Mouse (Mus musculus) hindbrain, embryonic 10.5 days (tissue): Measurements from ENCODE around the gene Rbl1. TPM values are rescaled to one million over a fixed set of nuclear protein-coding genes. Genes with fewer than 3 reads are reported as not detected.

Experiments
- DNase-seq: peaks from one replicate; pipeline ENCODE4 v3.0.0-alpha.2; 2017; ENCODE audit warnings: low spot score
- H3K27ac ChIP-seq: fragments of 300-500 bp; sonication (generic); 2 replicates; pipeline ENCODE4 v1.5.1; 2016; ENCODE audit warnings: mild to moderate bottlenecking, moderate library complexity
- H3K27me3 ChIP-seq: fragments of 300-500 bp; sonication (generic); 2 replicates; pipeline ENCODE4 v1.6.1; 2016; ENCODE audit warnings: mild to moderate bottlenecking; ENCODE audit not compliant: poor library complexity, insufficient read depth, severe bottlenecking
- H3K36me3 ChIP-seq: fragments of 300-500 bp; sonication (generic); 2 replicates; pipeline ENCODE4 v1.6.1; 2016; ENCODE audit warnings: mild to moderate bottlenecking, moderate library complexity
- H3K4me1 ChIP-seq: fragments of 300-500 bp; sonication (generic); replicated peaks from 2 replicates; pipeline ENCODE4 v1.6.1; 2016; ENCODE audit warnings: mild to moderate bottlenecking
- H3K4me3 ChIP-seq: fragments of 300-500 bp; sonication (generic); 2 replicates; pipeline ENCODE4 v1.5.1; 2016; ENCODE audit warnings: mild to moderate bottlenecking, moderate library complexity
- H3K9me3 ChIP-seq: fragments of 300-500 bp; sonication (generic); 2 replicates; pipeline ENCODE4 v1.6.1; 2016; ENCODE audit warnings: mild to moderate bottlenecking, moderate library complexity
- WGBS: fragments of 180-500 bp; shearing (Covaris S2); methylation state at CpG from one replicate; pipeline ENCODE4 v1.1.7; 2016; 5-methylcytosine and 5-hydroxymethylcytosine counted together
- polyA plus RNA-seq: library from polyadenylated mRNA; unstranded; fragments of >200 nt; fragmentation: Nextera tagmentation; extraction: Ambion mirVana; gene quantifications from 2 replicates; pipeline ENCODE4 v1.2.1, GENCODE M21; 2016

The Rbl1 gene
- polyA plus RNA-seq, 1 experiment from 2014 or later: 22.9 TPM

GRCm38 (mm10) chr2:157127370-157127769 is 77.0 kb downstream of the Rbl1 start:
- no peak for DNase-seq
- peaks cover 38% of the 10 kb centered on the region for H3K36me3 ChIP-seq
- H3K27me3 ChIP-seq: no peaks in the 10 kb centered on the region
- no peak overlapping the region for H3K27ac ChIP-seq
- H3K4me3 ChIP-seq: no peak overlapping the region
- no peaks in the 10 kb centered on the region for H3K9me3 ChIP-seq
- 90% methylated on average over 3 of the region's 3 CpGs for WGBS
- H3K4me1 ChIP-seq: no peaks in the 10 kb centered on the region

- peaks cover 56% of the 10 kb centered on the region for H3K36me3 ChIP-seq
- H3K4me1 ChIP-seq: no peaks in the 10 kb centered on the region
- H3K9me3 ChIP-seq: no peaks in the 10 kb centered on the region
- DNase-seq: no peak
- H3K4me3 ChIP-seq: no peak overlapping the region
- no peak overlapping the region for H3K27ac ChIP-seq
- H3K27me3 ChIP-seq: no peaks in the 10 kb centered on the region
- WGBS: 91% methylated on average over 3 of the region's 3 CpGs
Observed at GRCm38 (mm10) chr2:157125246-157125645, 79.1 kb downstream of the Rbl1 start.

GRCm38 (mm10) chr2:157121766-157122165 is 82.6 kb downstream of the Rbl1 start:
- H3K27ac ChIP-seq: no peak overlapping the region
- no peaks in the 10 kb centered on the region for H3K4me1 ChIP-seq
- peaks cover 52% of the 10 kb centered on the region for H3K36me3 ChIP-seq
- no peak overlapping the region for H3K4me3 ChIP-seq
- H3K9me3 ChIP-seq: no peaks in the 10 kb centered on the region
- no peak for DNase-seq
- WGBS: 91% methylated on average over 8 of the region's 8 CpGs
- H3K27me3 ChIP-seq: no peaks in the 10 kb centered on the region

GRCm38 (mm10) chr2:157119075-157119474 is 85.3 kb downstream of the Rbl1 start:
- Histone ChIP-seq H3K4me3 (no peak overlapping the region), H3K27ac (no peak overlapping the region), H3K9me3 (no peaks in the 10 kb centered on the region), H3K4me1 (no peaks in the 10 kb centered on the region), H3K27me3 (no peaks in the 10 kb centered on the region), H3K36me3 (peaks cover 47% of the 10 kb centered on the region)
- WGBS: 85% methylated on average over 3 of the region's 3 CpGs
- no peak for DNase-seq

- WGBS: 92% methylated on average over 4 of the region's 4 CpGs
- H3K27me3 ChIP-seq: no peaks in the 10 kb centered on the region
- no peak overlapping the region for H3K4me3 ChIP-seq
- H3K9me3 ChIP-seq: no peaks in the 10 kb centered on the region
- no peak overlapping the region for H3K27ac ChIP-seq
- no peaks in the 10 kb centered on the region for H3K4me1 ChIP-seq
- DNase-seq: no peak
- peaks cover 52% of the 10 kb centered on the region for H3K36me3 ChIP-seq
Observed at GRCm38 (mm10) chr2:157118556-157118955, 85.8 kb downstream of the Rbl1 start.

- Histone ChIP-seq H3K4me3 (no peak overlapping the region), H3K27me3 (no peaks in the 10 kb centered on the region), H3K27ac (no peak overlapping the region), H3K36me3 (peaks cover 57% of the 10 kb centered on the region), H3K4me1 (no peaks in the 10 kb centered on the region), H3K9me3 (no peaks in the 10 kb centered on the region)
- no peak for DNase-seq
- WGBS: 23% methylated on average over 3 of the region's 3 CpGs
Observed at GRCm38 (mm10) chr2:157116964-157117363, 87.4 kb downstream of the Rbl1 start.

GRCm38 (mm10) chr2:157108236-157108635 is 96.1 kb downstream of the Rbl1 start:
- H3K27ac ChIP-seq: no peak overlapping the region
- no peak for DNase-seq
- no peak overlapping the region for H3K4me3 ChIP-seq
- H3K9me3 ChIP-seq: no peaks in the 10 kb centered on the region
- peaks cover 89% of the 10 kb centered on the region for H3K36me3 ChIP-seq
- 91% methylated on average over 4 of the region's 4 CpGs for WGBS
- H3K27me3 ChIP-seq: no peaks in the 10 kb centered on the region
- H3K4me1 ChIP-seq: no peaks in the 10 kb centered on the region

GRCm38 (mm10) chr2:157104454-157104853 is 99.9 kb downstream of the Rbl1 start:
- Histone ChIP-seq H3K27me3 (no peaks in the 10 kb centered on the region), H3K27ac (no peak overlapping the region), H3K4me3 (no peak overlapping the region), H3K36me3 (peaks cover 91% of the 10 kb centered on the region), H3K9me3 (no peaks in the 10 kb centered on the region), H3K4me1 (no peaks in the 10 kb centered on the region)
- no peak for DNase-seq
- 84% methylated on average over 8 of the region's 8 CpGs for WGBS

- Histone ChIP-seq H3K36me3 (peaks cover 86% of the 10 kb centered on the region), H3K4me3 (no peak overlapping the region), H3K27me3 (no peaks in the 10 kb centered on the region), H3K27ac (no peak overlapping the region), H3K4me1 (no peaks in the 10 kb centered on the region), H3K9me3 (no peaks in the 10 kb centered on the region)
- DNase-seq: no peak
- WGBS: 53% methylated on average over 2 of the region's 2 CpGs
Observed at GRCm38 (mm10) chr2:157102256-157102655, 102.1 kb downstream of the Rbl1 start.

- H3K36me3 ChIP-seq: peaks cover 87% of the 10 kb centered on the region
Observed at GRCm38 (mm10) chr2:157101650-157102049, 102.7 kb downstream of the Rbl1 start.

GRCm38 (mm10) chr2:157100319-157100605 is 104.1 kb downstream of the Rbl1 start:
- Histone ChIP-seq H3K27ac (no peak overlapping the region), H3K4me1 (no peaks in the 10 kb centered on the region), H3K36me3 (peaks cover 78% of the 10 kb centered on the region), H3K27me3 (no peaks in the 10 kb centered on the region), H3K4me3 (no peak overlapping the region), H3K9me3 (no peaks in the 10 kb centered on the region)
- 94% methylated on average over 12 of the region's 12 CpGs for WGBS
- no peak for DNase-seq

More at GRCm38 (mm10) chr2:157101650-157102049, 102.7 kb downstream of the Rbl1 start:
- Histone ChIP-seq H3K9me3 (no peaks in the 10 kb centered on the region), H3K4me3 (no peak overlapping the region), H3K27ac (no peak overlapping the region), H3K27me3 (no peaks in the 10 kb centered on the region), H3K4me1 (no peaks in the 10 kb centered on the region)
- 98% methylated on average over 9 of the region's 9 CpGs for WGBS
- no peak for DNase-seq

- 87% methylated on average over 12 of the region's 12 CpGs for WGBS
- Histone ChIP-seq H3K4me1 (no peaks in the 10 kb centered on the region), H3K9me3 (no peaks in the 10 kb centered on the region), H3K4me3 (no peak overlapping the region), H3K36me3 (peaks cover 73% of the 10 kb centered on the region), H3K27me3 (no peaks in the 10 kb centered on the region), H3K27ac (no peak overlapping the region)
- DNase-seq: no peak
Observed at GRCm38 (mm10) chr2:157099532-157100318, 104.6 kb downstream of the Rbl1 start.
